Mouse (Mus musculus) adrenal gland, postnatal 25 days (tissue): ENCODE measurements around the gene Gm10220. TPM values are rescaled to one million over a fixed set of nuclear protein-coding genes. Genes with fewer than 3 reads are reported as not detected.
A peak's percentile ranks its signal among the peaks of the same experiment; 100 is the strongest.
"Not testable (repeated sequence)": the region's sequence is repeated elsewhere in the genome, so short reads cannot be mapped to it uniquely, and the experiment has no call there.

ENCODE experiments used
- DNase-seq: peaks from one replicate; pipeline ENCODE4 v3.0.0; 2021; ENCODE audit warnings: mixed read lengths
- long read RNA-seq: library from polyadenylated mRNA; stranded (forward); transcript quantifications from one replicate; pipeline ENCODE4 v2.0.0, GENCODE M21; 2021
- total RNA-seq: library from RNA; stranded (reverse); gene quantifications from 2 replicates; pipeline ENCODE4 v1.2.3, GENCODE M21; 2021

The Gm10220 gene
- total RNA-seq = not detected in 2 replicates
- long read RNA-seq = 0 reads

- not testable (repeated sequence) for DNase-seq
Observed at GRCm38 (mm10) chr5:26121321-26121720, at the start of gene Gm10220. Gm10220 (minus strand) TSS chr5:26121421.

DNA sequence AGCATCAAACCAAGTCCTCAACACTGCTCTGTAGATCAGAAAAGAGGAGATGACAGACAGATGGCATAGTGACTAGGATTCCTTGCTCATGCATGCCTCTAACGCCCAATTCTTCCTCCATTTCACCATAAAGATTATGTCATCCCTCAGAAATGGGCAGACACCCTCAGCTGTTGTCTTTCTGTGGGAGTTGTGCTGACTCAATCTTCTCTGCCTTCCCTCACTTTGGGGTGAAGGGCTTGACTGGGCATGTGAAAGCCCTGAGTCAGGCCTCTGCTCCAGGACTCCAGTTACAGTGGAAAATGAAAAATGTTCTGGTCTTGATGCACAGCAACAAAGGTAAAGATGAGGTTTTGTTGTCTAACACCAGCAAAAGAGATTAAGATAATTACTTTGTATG, 48.6 kb upstream of the Gm10220 start:
- DNase-seq = no peak

DNA sequence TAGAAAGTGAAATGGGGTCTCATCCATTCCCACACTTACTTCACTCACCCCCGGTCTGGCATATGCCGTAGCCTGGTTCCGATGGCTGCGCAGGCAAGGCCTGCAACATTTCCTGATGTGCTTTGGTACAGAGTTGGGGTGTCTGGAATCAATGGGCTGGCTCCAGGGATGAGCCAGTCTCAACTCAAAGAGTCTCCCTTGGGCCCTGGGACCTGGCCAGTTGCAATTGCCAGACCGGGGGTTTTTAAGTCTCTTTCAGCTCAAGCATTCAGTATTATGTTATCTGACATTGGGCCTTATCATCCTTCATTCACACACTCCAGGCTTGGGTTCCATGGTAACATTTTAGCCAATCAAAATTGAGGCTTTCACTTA, 44.6 kb upstream of the Gm10220 start:
- peak; percentile 16 for DNase-seq

- DNase-seq = peak; percentile 72
Observed at GRCm38 (mm10) chr5:26165036-26165790, 44.0 kb upstream of the Gm10220 start.

GRCm38 (mm10) chr5:26157396-26158170, 36.4 kb upstream of the Gm10220 start:
- peak; percentile 84 for DNase-seq

- no peak for DNase-seq
Observed at GRCm38 (mm10) chr5:26142891-26143290, 21.7 kb upstream of the Gm10220 start.

DNA sequence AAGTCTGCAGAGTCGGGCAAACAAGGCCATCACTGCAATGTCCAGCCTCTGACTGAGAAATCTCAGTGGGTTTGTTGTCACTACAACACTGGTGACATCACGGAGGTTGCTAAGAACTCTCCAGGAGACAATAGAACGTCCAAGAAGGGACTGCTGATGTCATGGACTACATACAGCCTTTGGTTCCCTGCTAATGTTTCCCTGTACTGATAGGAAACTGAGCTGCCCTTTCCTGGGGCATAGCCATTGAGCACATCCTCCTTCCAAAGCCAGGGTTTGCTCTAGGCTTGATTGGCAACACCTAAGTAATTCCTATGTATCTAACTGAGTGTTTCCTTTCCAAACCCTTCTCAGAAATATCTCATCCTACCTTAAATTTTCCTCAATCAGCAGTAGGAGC, 16.0 kb downstream of the Gm10220 start, which contains the start of gene 5031410I06Rik:
Gene 5031410I06Rik, minus strand, starts transcription at position 101 of the 400 bp plus-strand sequence.
- not testable (repeated sequence) for DNase-seq

- not testable (repeated sequence) for DNase-seq
Observed at GRCm38 (mm10) chr5:26089191-26089590, 32.0 kb downstream of the Gm10220 start, which contains the start of gene Gm10471. Gm10471 (minus strand) TSS chr5:26089291.

- not testable (repeated sequence) for DNase-seq
Observed at GRCm38 (mm10) chr5:26079023-26079422, 42.2 kb downstream of the Gm10220 start.

DNA sequence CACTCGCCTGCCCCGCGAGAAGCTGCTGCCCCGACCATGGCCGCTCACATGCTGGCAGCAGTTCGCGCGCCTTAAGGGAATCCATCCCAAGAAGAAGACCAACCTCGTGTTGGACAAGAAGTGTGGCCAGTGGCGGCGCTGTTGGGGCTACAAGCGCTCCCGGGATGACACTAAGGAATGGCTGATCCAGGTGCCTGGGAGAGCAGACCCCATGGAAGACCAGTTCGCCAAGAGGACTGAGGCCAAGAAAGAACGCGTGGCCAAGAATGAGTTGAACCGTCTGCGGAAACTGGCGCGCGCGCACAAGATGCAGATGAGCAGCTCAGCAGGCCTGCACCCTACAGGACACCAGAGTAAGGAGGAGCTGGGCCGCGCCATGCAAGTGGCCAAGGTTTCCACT, 50.5 kb downstream of the Gm10220 start:
- no peak for DNase-seq

Other genes with a start within 250 kb of the Gm10220 start
- gene Gm21663, start 179.0 kb downstream of the Gm10220 start, total RNA-seq = not detected in 2 replicates
- gene Gm21671, start 167.0 kb downstream of the Gm10220 start, total RNA-seq = not detected in 2 replicates
- gene Gm21680, start 148.8 kb downstream of the Gm10220 start, total RNA-seq = not detected in 2 replicates
- gene Gm21698, start 132.8 kb downstream of the Gm10220 start, total RNA-seq = not detected in 2 replicates
- gene Gm1979, start 116.6 kb downstream of the Gm10220 start, total RNA-seq = not detected in 2 replicates
- not detected in 2 replicates for gene Gm5862, start 98.5 kb downstream of the Gm10220 start, total RNA-seq
- 0.12 TPM in 1 of 2 replicates, not detected in the other for gene Speer4a, start 81.9 kb downstream of the Gm10220 start, total RNA-seq
- not detected in 2 replicates for gene Gm7347, start 62.8 kb downstream of the Gm10220 start, total RNA-seq
- not detected in 2 replicates for gene Gm10471, start 32.1 kb downstream of the Gm10220 start, total RNA-seq
- not detected in 2 replicates for gene 5031410I06Rik, start 16.1 kb downstream of the Gm10220 start, total RNA-seq
- 0.38 and 0.64 TPM in 2 replicates for gene Gm7361, start 136.3 kb upstream of the Gm10220 start, total RNA-seq